Mouse (Mus musculus): ENCODE data around the gene Foxb1. TPM values are rescaled to one million over a fixed set of nuclear protein-coding genes. Genes with fewer than 3 reads are reported as not detected.

The Foxb1 gene
- polyA plus RNA-seq, 1 experiment from 2014 or later = not detected

- TF ChIP-seq CTCF (IDR thresholded peaks at IDR 0.05; ENCODE audit: low read depth) = no peak
- Histone ChIP-seq H3K9ac (ENCODE audit: low read depth, low read length) (no peak overlapping the region), H3K36me3 (ENCODE audit: control insufficient read depth, insufficient read depth) (no peaks in the 10 kb centered on the region), H3K27me3 (replicated peaks; ENCODE audit: control insufficient read depth, insufficient read depth, low read length) (peaks cover 98% of the 10 kb centered on the region), H3K4me1 (replicated peaks; ENCODE audit: control insufficient read depth, insufficient read depth, low read length) (no peaks in the 10 kb centered on the region), H3K4me2 (replicated peaks; ENCODE audit: low read depth) (no peak overlapping the region), H3K4me3 (ENCODE audit: low read depth, low read length) (no peak overlapping the region), H3K27ac (ENCODE audit: low read depth, low read length) (no peak overlapping the region), H3K9me3 (ENCODE audit: control insufficient read depth) (no peaks in the 10 kb centered on the region)
- WGBS = under 1% methylated on average over 17 of the region's 17 CpGs
- no peak for ATAC-seq
Observed at GRCm38 (mm10) chr9:69758506-69758905, 2.2 kb downstream of the Foxb1 start.

- no peak overlapping the region for H3K4me3 ChIP-seq (ENCODE audit: low read depth, low read length)
- H3K27ac ChIP-seq (ENCODE audit: low read depth, low read length) = no peak overlapping the region
- H3K27me3 ChIP-seq (replicated peaks; ENCODE audit: control insufficient read depth, insufficient read depth, low read length) = peaks cover 96% of the 10 kb centered on the region
- no peak for ATAC-seq
- no peaks in the 10 kb centered on the region for H3K4me1 ChIP-seq (replicated peaks; ENCODE audit: control insufficient read depth, insufficient read depth, low read length)
- no peak overlapping the region for H3K4me2 ChIP-seq (replicated peaks; ENCODE audit: low read depth)
- H3K9ac ChIP-seq (ENCODE audit: low read depth, low read length) = no peak overlapping the region
- TF ChIP-seq CTCF (IDR thresholded peaks at IDR 0.05; ENCODE audit: low read depth) = no peak
- no peaks in the 10 kb centered on the region for H3K9me3 ChIP-seq (ENCODE audit: control insufficient read depth)
- no peaks in the 10 kb centered on the region for H3K36me3 ChIP-seq (ENCODE audit: control insufficient read depth, insufficient read depth)
- 15% methylated on average over 4 of the region's 4 CpGs for WGBS
Observed at GRCm38 (mm10) chr9:69757254-69757653, 3.5 kb downstream of the Foxb1 start.

- Histone ChIP-seq H3K27me3 (replicated peaks; ENCODE audit: control insufficient read depth, insufficient read depth, low read length) (peaks cover 92% of the 10 kb centered on the region), H3K4me3 (ENCODE audit: low read depth, low read length) (no peak overlapping the region), H3K9me3 (ENCODE audit: control insufficient read depth) (no peaks in the 10 kb centered on the region), H3K36me3 (ENCODE audit: control insufficient read depth, insufficient read depth) (no peaks in the 10 kb centered on the region), H3K4me2 (replicated peaks; ENCODE audit: low read depth) (no peak overlapping the region), H3K9ac (ENCODE audit: low read depth, low read length) (no peak overlapping the region), H3K4me1 (replicated peaks; ENCODE audit: control insufficient read depth, insufficient read depth, low read length) (no peaks in the 10 kb centered on the region), H3K27ac (ENCODE audit: low read depth, low read length) (no peak overlapping the region)
- 23% methylated on average over 3 of the region's 3 CpGs for WGBS
- ATAC-seq = no peak
- no peak for TF ChIP-seq CTCF (IDR thresholded peaks at IDR 0.05; ENCODE audit: low read depth)
Observed at GRCm38 (mm10) chr9:69756456-69756855, 4.3 kb downstream of the Foxb1 start.

GRCm38 (mm10) chr9:69756041-69756440, 4.7 kb downstream of the Foxb1 start:
- no peak for ATAC-seq
- Histone ChIP-seq H3K4me2 (replicated peaks; ENCODE audit: low read depth) (no peak overlapping the region), H3K27ac (ENCODE audit: low read depth, low read length) (no peak overlapping the region), H3K4me1 (replicated peaks; ENCODE audit: control insufficient read depth, insufficient read depth, low read length) (no peaks in the 10 kb centered on the region), H3K4me3 (ENCODE audit: low read depth, low read length) (no peak overlapping the region), H3K36me3 (ENCODE audit: control insufficient read depth, insufficient read depth) (no peaks in the 10 kb centered on the region), H3K9ac (ENCODE audit: low read depth, low read length) (no peak overlapping the region), H3K9me3 (ENCODE audit: control insufficient read depth) (no peaks in the 10 kb centered on the region), H3K27me3 (replicated peaks; ENCODE audit: control insufficient read depth, insufficient read depth, low read length) (peaks cover 87% of the 10 kb centered on the region)
- WGBS = 25% methylated on average over 7 of the region's 7 CpGs
- no peak for TF ChIP-seq CTCF (IDR thresholded peaks at IDR 0.05; ENCODE audit: low read depth)

- 15% methylated on average over 5 of the region's 5 CpGs for WGBS
- ATAC-seq = no peak
- no peak for TF ChIP-seq CTCF (IDR thresholded peaks at IDR 0.05; ENCODE audit: low read depth)
- Histone ChIP-seq H3K4me1 (replicated peaks; ENCODE audit: control insufficient read depth, insufficient read depth, low read length) (no peaks in the 10 kb centered on the region), H3K9me3 (ENCODE audit: control insufficient read depth) (no peaks in the 10 kb centered on the region), H3K4me2 (replicated peaks; ENCODE audit: low read depth) (no peak overlapping the region), H3K27ac (ENCODE audit: low read depth, low read length) (no peak overlapping the region), H3K4me3 (ENCODE audit: low read depth, low read length) (no peak overlapping the region), H3K27me3 (replicated peaks; ENCODE audit: control insufficient read depth, insufficient read depth, low read length) (peaks cover 79% of the 10 kb centered on the region), H3K9ac (ENCODE audit: low read depth, low read length) (no peak overlapping the region), H3K36me3 (ENCODE audit: control insufficient read depth, insufficient read depth) (no peaks in the 10 kb centered on the region)
Observed at GRCm38 (mm10) chr9:69755157-69755556, 5.6 kb downstream of the Foxb1 start.

GRCm38 (mm10) chr9:69754712-69755111, 6.0 kb downstream of the Foxb1 start:
- no peak for ATAC-seq
- no peaks in the 10 kb centered on the region for H3K4me1 ChIP-seq (replicated peaks; ENCODE audit: control insufficient read depth, insufficient read depth, low read length)
- H3K9ac ChIP-seq (ENCODE audit: low read depth, low read length) = no peak overlapping the region
- H3K4me3 ChIP-seq (ENCODE audit: low read depth, low read length) = no peak overlapping the region
- H3K4me2 ChIP-seq (replicated peaks; ENCODE audit: low read depth) = no peak overlapping the region
- no peak overlapping the region for H3K27ac ChIP-seq (ENCODE audit: low read depth, low read length)
- peaks cover 74% of the 10 kb centered on the region for H3K27me3 ChIP-seq (replicated peaks; ENCODE audit: control insufficient read depth, insufficient read depth, low read length)
- H3K9me3 ChIP-seq (ENCODE audit: control insufficient read depth) = no peaks in the 10 kb centered on the region
- no peak for TF ChIP-seq CTCF (IDR thresholded peaks at IDR 0.05; ENCODE audit: low read depth)
- 16% methylated on average over 5 of the region's 5 CpGs for WGBS
- no peaks in the 10 kb centered on the region for H3K36me3 ChIP-seq (ENCODE audit: control insufficient read depth, insufficient read depth)

GRCm38 (mm10) chr9:69754291-69754690, 6.4 kb downstream of the Foxb1 start:
- H3K27me3 ChIP-seq (replicated peaks; ENCODE audit: control insufficient read depth, insufficient read depth, low read length) = peaks cover 70% of the 10 kb centered on the region
- 14% methylated on average over 7 of the region's 7 CpGs for WGBS

More at GRCm38 (mm10) chr9:69754291-69754690, 6.4 kb downstream of the Foxb1 start:
- no peak overlapping the region for H3K27ac ChIP-seq (ENCODE audit: low read depth, low read length)
- H3K4me2 ChIP-seq (replicated peaks; ENCODE audit: low read depth) = no peak overlapping the region
- no peak for TF ChIP-seq CTCF (IDR thresholded peaks at IDR 0.05; ENCODE audit: low read depth)
- no peaks in the 10 kb centered on the region for H3K36me3 ChIP-seq (ENCODE audit: control insufficient read depth, insufficient read depth)
- no peak overlapping the region for H3K4me3 ChIP-seq (ENCODE audit: low read depth, low read length)
- no peaks in the 10 kb centered on the region for H3K9me3 ChIP-seq (ENCODE audit: control insufficient read depth)
- no peak overlapping the region for H3K9ac ChIP-seq (ENCODE audit: low read depth, low read length)
- no peaks in the 10 kb centered on the region for H3K4me1 ChIP-seq (replicated peaks; ENCODE audit: control insufficient read depth, insufficient read depth, low read length)
- no peak for ATAC-seq
